Mouse (Mus musculus) midbrain, embryonic 14.5 days (tissue): ENCODE data around the gene Tln1. TPM values are rescaled to one million over a fixed set of nuclear protein-coding genes. Genes with fewer than 3 reads are reported as not detected.

ENCODE experiments used
- ATAC-seq: fragments of 200-750 bp; cut with Nextera tagmentation; 2 replicates; pipeline ENCODE4 v1.8.0; 2017; ENCODE audit warnings: moderate number of reproducible peaks, moderate library complexity; ENCODE audit not compliant: low FRiP score, low TSS enrichment
- DNase-seq: peaks from one replicate; pipeline ENCODE4 v3.0.0-alpha.2; 2015
- H3K27ac ChIP-seq: fragments of 300-500 bp; sonication (generic); replicated peaks from 2 replicates; pipeline ENCODE4 v1.5.1; 2014; ENCODE audit warnings: mild to moderate bottlenecking, low read depth, low read length, moderate library complexity
- H3K27me3 ChIP-seq: fragments of 300-500 bp; sonication (generic); 2 replicates; pipeline ENCODE4 v1.6.1; 2014; ENCODE audit warnings: low read length, control low read depth, mixed read lengths; ENCODE audit not compliant: control insufficient read depth, insufficient read depth
- H3K36me3 ChIP-seq: fragments of 300-500 bp; sonication (generic); 2 replicates; pipeline ENCODE4 v1.6.1; 2014; ENCODE audit warnings: low read length, control low read depth; ENCODE audit not compliant: control insufficient read depth, insufficient read depth
- H3K4me1 ChIP-seq: fragments of 300-500 bp; sonication (generic); 2 replicates; pipeline ENCODE4 v1.6.1; 2014; ENCODE audit warnings: mild to moderate bottlenecking, antibody characterized with exemption, low read length, control low read depth; ENCODE audit not compliant: control insufficient read depth, insufficient read depth
- H3K4me2 ChIP-seq: fragments of 300-500 bp; sonication (generic); 2 replicates; pipeline ENCODE4 v1.6.1; 2014; ENCODE audit warnings: mild to moderate bottlenecking, low read length, moderate library complexity
- H3K4me3 ChIP-seq: fragments of 300-500 bp; sonication (generic); replicated peaks from 2 replicates; pipeline ENCODE4 v1.5.1; 2014; ENCODE audit warnings: low read depth, low read length
- H3K9ac ChIP-seq: fragments of 300-500 bp; sonication (generic); replicated peaks from 2 replicates; pipeline ENCODE4 v1.6.1; 2014; ENCODE audit warnings: mild to moderate bottlenecking, low read length, moderate library complexity
- H3K9me3 ChIP-seq: fragments of 300-500 bp; sonication (generic); 2 replicates; pipeline ENCODE4 v1.6.1; 2016; ENCODE audit warnings: low read length, control low read depth, mixed read lengths; ENCODE audit not compliant: control insufficient read depth
- WGBS: fragments of 180-500 bp; shearing (Covaris S2); extraction: QIAGEN DNeasy Blood & Tissue Kit; methylation state at CpG from one replicate; pipeline ENCODE4 v1.1.7; 2014; 5-methylcytosine and 5-hydroxymethylcytosine counted together
- polyA plus RNA-seq: library from polyadenylated mRNA; unstranded; fragments of >200 nt; fragmentation: Nextera tagmentation; extraction: Ambion mirVana; gene quantifications from 2 replicates; pipeline ENCODE4 v1.2.1, GENCODE M21; 2014

Gene Tln1
- polyA plus RNA-seq, 1 experiment from 2014 or later, result 60.3 TPM

GRCm38 (mm10) chr4:43546375-43547047, 16.0 kb downstream of the Tln1 start:
- no peak for ATAC-seq
- no peak overlapping the region for H3K4me3 ChIP-seq
- 95% methylated on average over 12 of the region's 12 CpGs for WGBS
- no peak for DNase-seq
- H3K9ac ChIP-seq, result no peak overlapping the region
- H3K27ac ChIP-seq, result no peak overlapping the region
- H3K4me1 ChIP-seq, result no peaks in the 10 kb centered on the region
- no peaks in the 10 kb centered on the region for H3K27me3 ChIP-seq
- H3K9me3 ChIP-seq, result no peaks in the 10 kb centered on the region
- H3K36me3 ChIP-seq, result peaks cover 100% of the 10 kb centered on the region
- no peak overlapping the region for H3K4me2 ChIP-seq

- no peaks in the 10 kb centered on the region for H3K27me3 ChIP-seq
- H3K9ac ChIP-seq, result no peak overlapping the region
- peaks cover 97% of the 10 kb centered on the region for H3K36me3 ChIP-seq
- no peak overlapping the region for H3K4me3 ChIP-seq
- no peak overlapping the region for H3K27ac ChIP-seq
- H3K4me1 ChIP-seq, result no peaks in the 10 kb centered on the region
- no peak overlapping the region for H3K4me2 ChIP-seq
- H3K9me3 ChIP-seq, result no peaks in the 10 kb centered on the region
- ATAC-seq (no peak), DNase-seq (no peak)
- WGBS, result 83% methylated on average over 3 of the region's 3 CpGs
Observed at GRCm38 (mm10) chr4:43542044-43542443, 20.4 kb downstream of the Tln1 start.

DNA sequence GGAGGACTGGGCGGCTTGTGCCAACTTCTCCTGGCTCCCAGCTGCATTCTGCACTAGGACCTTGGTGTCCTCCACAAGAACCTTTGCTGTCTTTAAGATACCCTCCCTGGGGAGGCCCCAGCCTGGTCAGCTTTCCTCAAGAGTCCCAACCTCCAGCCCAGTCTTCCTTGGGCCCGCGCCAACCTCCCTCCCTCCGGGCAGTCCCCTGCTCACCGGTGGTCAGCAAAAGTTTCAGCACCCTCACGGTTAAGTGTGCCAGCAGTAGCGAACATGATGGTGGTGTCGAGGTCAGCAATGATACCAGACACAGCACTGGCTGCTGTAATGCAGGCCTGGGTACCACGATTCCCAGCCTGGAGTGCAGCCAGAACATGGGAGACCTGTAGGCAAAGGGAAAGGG, 26.5 kb downstream of the Tln1 start:
- Histone ChIP-seq H3K4me2 (no peak overlapping the region), H3K27me3 (no peaks in the 10 kb centered on the region), H3K9me3 (no peaks in the 10 kb centered on the region), H3K9ac (no peak overlapping the region), H3K4me3 (no peak overlapping the region), H3K27ac (no peak overlapping the region), H3K4me1 (no peaks in the 10 kb centered on the region), H3K36me3 (peaks cover 98% of the 10 kb centered on the region)
- WGBS, result 95% methylated on average over 9 of the region's 9 CpGs
- DNase-seq (no peak), ATAC-seq (no peak)

- Histone ChIP-seq H3K9me3 (no peaks in the 10 kb centered on the region), H3K9ac (no peak overlapping the region), H3K4me3 (no peak overlapping the region), H3K36me3 (peaks cover 95% of the 10 kb centered on the region), H3K27ac (no peak overlapping the region), H3K4me2 (no peak overlapping the region), H3K4me1 (no peaks in the 10 kb centered on the region), H3K27me3 (no peaks in the 10 kb centered on the region)
- DNase-seq, result no peak
- ATAC-seq, result no peak
- 94% methylated on average over 8 of the region's 8 CpGs for WGBS
Observed at GRCm38 (mm10) chr4:43535628-43536027, 26.9 kb downstream of the Tln1 start.

DNA sequence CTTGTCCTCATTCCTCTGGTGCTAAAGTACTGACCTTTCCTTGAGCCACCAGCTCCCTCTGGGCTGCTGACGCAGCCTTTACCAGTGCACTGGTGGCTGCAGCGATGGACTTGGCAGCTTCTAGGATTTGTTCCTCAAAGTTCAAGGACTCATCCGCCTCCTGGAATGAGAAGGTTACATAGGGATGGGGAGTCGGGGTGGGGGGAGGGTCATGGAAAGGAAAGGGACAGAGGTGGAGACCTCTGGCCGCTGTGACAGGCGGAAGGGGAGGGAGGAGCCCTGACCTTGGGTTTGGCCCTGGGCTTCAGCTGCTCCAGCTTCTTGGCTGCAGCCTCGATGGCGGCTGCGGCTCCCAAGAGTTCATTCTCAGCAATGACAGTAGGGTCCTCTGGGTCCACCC, 29.2 kb downstream of the Tln1 start:
- no peak for DNase-seq
- 92% methylated on average over 9 of the region's 9 CpGs for WGBS
- H3K4me1 ChIP-seq, result no peaks in the 10 kb centered on the region
- H3K9ac ChIP-seq, result no peak overlapping the region
- H3K27me3 ChIP-seq, result no peaks in the 10 kb centered on the region
- H3K36me3 ChIP-seq, result peaks cover 71% of the 10 kb centered on the region
- no peak overlapping the region for H3K4me3 ChIP-seq
- H3K9me3 ChIP-seq, result no peaks in the 10 kb centered on the region
- H3K27ac ChIP-seq, result no peak overlapping the region
- ATAC-seq, result no peak
- no peak overlapping the region for H3K4me2 ChIP-seq

GRCm38 (mm10) chr4:43530581-43530980, 31.9 kb downstream of the Tln1 start:
- Histone ChIP-seq H3K4me2 (no peak overlapping the region), H3K27me3 (0 out of 2 replicates have a peak, but pooled peaks cover under 1% of the 10 kb centered on the region), H3K9me3 (no peaks in the 10 kb centered on the region), H3K36me3 (peaks cover 46% of the 10 kb centered on the region), H3K4me1 (no peaks in the 10 kb centered on the region), H3K27ac (no peak overlapping the region), H3K4me3 (no peak overlapping the region), H3K9ac (no peak overlapping the region)
- peak; percentile 85 for DNase-seq
- WGBS, result 21% methylated on average over 7 of the region's 7 CpGs
- no peak for ATAC-seq

GRCm38 (mm10) chr4:43530081-43530501, 32.4 kb downstream of the Tln1 start:
- H3K4me2 ChIP-seq, result no peak overlapping the region
- WGBS, result 73% methylated on average over 8 of the region's 8 CpGs
- no peak for ATAC-seq
- H3K36me3 ChIP-seq, result peaks cover 41% of the 10 kb centered on the region
- no peaks in the 10 kb centered on the region for H3K4me1 ChIP-seq
- H3K27ac ChIP-seq, result no peak overlapping the region
- DNase-seq, result no peak
- H3K9ac ChIP-seq, result no peak overlapping the region
- no peaks in the 10 kb centered on the region for H3K9me3 ChIP-seq
- H3K4me3 ChIP-seq, result no peak overlapping the region
- H3K27me3 ChIP-seq, result 0 out of 2 replicates have a peak, but pooled peaks cover 5% of the 10 kb centered on the region

GRCm38 (mm10) chr4:43528487-43528886, 34.0 kb downstream of the Tln1 start:
- WGBS, result 84% methylated on average over 9 of the region's 9 CpGs
- no peaks in the 10 kb centered on the region for H3K9me3 ChIP-seq

DNA sequence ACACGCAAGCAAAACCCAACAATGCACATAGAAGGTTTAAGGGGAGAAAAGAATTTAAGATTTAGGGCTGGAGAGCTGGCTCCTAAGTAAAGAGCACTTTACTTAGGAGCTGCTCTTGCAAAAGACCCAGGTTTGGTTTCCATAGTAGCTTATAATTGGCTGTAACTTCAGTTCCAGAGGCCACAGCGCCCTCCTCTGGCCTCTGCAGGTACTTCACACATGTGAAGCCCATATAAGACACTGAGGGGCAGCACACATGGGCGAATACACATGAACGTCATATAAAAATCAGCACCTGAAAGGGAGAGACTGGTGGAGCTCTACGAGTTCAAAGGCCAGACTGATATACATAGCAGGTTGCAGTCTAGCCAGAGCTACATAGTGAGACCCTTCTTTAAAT, 34.6 kb downstream of the Tln1 start:
- 0 out of 2 replicates have a peak, but pooled peaks cover 8% of the 10 kb centered on the region for H3K4me1 ChIP-seq
- peaks cover 18% of the 10 kb centered on the region for H3K27me3 ChIP-seq
- WGBS, result 67% methylated on average over 5 of the region's 5 CpGs
- H3K36me3 ChIP-seq, result peaks cover 19% of the 10 kb centered on the region
- H3K9me3 ChIP-seq, result no peaks in the 10 kb centered on the region
- peak; percentile 7 for DNase-seq
- H3K4me3 ChIP-seq, result no peak overlapping the region
- no peak overlapping the region for H3K27ac ChIP-seq
- ATAC-seq, result no peak
- H3K4me2 ChIP-seq, result no peak overlapping the region
- no peak overlapping the region for H3K9ac ChIP-seq

More at GRCm38 (mm10) chr4:43528487-43528886, 34.0 kb downstream of the Tln1 start:
- H3K4me3 ChIP-seq, result no peak overlapping the region
- DNase-seq (no peak), ATAC-seq (no peak)
- H3K9ac ChIP-seq, result no peak overlapping the region
- H3K27me3 ChIP-seq, result peaks cover 12% of the 10 kb centered on the region
- H3K27ac ChIP-seq, result no peak overlapping the region
- H3K4me2 ChIP-seq, result no peak overlapping the region
- peaks cover 25% of the 10 kb centered on the region for H3K36me3 ChIP-seq
- H3K4me1 ChIP-seq, result 0 out of 2 replicates have a peak, but pooled peaks cover 8% of the 10 kb centered on the region
